Mouse (Mus musculus): ENCODE results near the gene 6030452D12Rik.
A peak's percentile ranks its signal among the peaks of the same experiment; 100 is the strongest.

Gene 6030452D12Rik

GRCm38 (mm10) chr8:106515946-106516479 is 15.7 kb downstream of the 6030452D12Rik start:
- DNase-seq (ENCODE audit: extremely low read depth, insufficient read length, low spot score), result no peak

- DNase-seq (ENCODE audit: extremely low read depth, insufficient read length, low spot score), result peak; percentile 66
Measured at GRCm38 (mm10) chr8:106516581-106516980, 16.3 kb downstream of the 6030452D12Rik start.

DNA sequence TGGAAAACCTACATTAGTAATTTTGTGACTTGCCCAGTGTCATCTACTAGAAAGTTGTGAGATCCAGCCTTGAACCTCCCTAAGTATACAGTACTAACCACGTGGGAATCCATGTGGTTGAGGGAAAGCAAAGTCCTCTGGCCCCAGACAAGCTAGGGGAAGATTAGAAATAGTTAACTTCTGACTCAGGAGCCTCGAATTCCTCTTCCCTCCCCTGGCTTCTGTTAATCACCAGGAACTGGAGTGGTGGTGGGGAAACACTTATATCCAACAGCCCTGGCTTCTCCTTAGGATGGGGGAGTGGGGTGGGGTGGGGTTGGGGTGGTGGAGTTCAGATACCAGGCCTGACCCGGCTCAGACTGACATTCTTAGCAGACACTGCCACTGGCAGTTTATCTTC is 18.4 kb downstream of the 6030452D12Rik start:
- DNase-seq (ENCODE audit: extremely low read depth, insufficient read length, low spot score), result peak; percentile 64

DNA sequence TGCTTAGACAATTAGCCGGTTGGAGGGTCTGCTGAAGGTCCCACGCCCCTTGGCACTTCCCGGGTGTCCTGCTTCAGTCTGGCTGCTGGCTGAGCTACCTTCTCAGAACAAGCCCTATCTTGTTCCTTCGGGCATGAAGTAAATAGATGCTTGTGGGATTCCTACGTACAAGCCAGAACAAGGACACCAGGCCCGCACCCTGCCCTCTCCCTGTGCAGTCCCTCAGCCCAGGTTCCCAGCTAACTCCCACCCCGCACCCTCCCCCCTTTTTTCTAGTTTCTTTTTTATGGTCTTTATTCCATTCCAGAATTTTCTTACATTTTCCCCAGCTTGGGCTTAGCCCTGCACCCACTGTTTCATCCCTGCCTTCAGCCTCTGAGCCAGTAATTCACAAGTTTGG is 20.3 kb downstream of the 6030452D12Rik start:
- DNase-seq (ENCODE audit: extremely low read depth, insufficient read length, low spot score), result no peak

DNA sequence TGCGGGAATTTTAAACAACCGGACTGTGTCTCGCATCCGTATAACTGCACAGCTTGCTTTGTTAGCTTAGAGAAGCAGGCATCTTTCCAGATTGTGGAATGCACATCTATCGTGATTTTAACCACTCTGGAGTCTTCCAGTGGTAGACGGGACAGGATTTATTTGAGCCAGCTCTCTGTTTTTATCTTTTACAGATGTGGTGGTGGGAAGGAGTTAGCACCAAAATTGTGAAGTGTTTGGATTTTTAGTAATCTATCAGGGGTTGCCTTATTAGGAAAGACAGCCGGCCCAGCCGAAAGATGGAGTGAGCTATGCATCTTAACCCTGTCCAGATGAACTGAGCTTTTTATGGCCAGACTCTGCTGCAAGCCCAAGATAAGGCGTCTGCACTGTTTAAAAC is 21.5 kb downstream of the 6030452D12Rik start:
- no peak for DNase-seq (ENCODE audit: extremely low read depth, insufficient read length, low spot score)

DNA sequence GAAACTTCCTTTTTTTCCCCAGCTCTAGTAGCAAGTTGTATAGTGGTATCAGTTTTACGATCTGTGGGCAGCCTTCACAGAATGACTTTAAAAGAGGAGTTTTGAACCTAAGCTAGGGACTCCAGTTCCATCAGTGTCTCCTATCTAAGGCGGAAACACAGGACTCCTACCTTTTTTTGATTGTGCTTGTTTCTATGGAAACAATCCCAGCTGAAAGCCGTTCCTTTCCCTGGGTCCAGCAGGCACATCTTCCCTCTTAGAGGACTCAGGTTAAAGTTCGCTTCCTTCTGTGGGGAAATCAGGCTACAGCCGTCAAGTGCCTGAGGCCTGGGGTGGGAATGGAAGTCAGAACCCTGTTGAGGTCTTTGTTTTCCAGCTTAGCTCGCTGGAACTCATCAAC is 26.4 kb downstream of the 6030452D12Rik start:
- no peak for DNase-seq (ENCODE audit: extremely low read depth, insufficient read length, low spot score)

GRCm38 (mm10) chr8:106527241-106528036 is 27.1 kb downstream of the 6030452D12Rik start:
- no peak for DNase-seq (ENCODE audit: extremely low read depth, insufficient read length, low spot score)

DNA sequence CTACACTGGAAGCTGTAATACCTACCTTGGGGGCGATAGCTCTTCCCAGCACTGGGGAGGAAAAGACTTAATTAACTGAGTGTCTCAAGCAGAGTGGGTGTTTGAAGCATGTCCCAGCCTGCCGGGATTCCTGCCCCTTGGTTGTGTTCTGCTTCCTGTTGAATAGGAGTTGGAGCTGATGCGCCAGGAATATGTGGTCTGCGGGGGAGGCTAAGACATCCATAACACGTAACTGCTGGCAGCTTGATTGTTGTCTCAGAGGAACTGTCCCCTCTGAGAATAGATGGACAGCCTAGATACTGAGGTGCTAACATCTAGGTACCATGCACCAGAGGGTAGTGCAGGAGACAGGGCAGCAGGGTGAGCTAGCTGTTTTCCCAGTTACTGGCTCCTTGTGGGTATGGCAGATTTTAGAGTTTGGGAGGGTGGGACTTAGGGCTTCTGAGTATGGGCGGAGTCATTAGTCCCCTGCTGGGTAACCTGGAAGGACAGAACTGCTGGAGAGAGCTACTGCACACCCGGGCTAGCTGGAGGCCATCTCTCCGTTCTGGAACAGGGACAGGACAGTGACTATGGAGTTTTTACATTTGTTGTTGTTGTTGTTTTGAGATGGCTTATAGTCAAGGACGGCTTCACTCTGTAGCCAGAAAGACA is 28.4 kb downstream of the 6030452D12Rik start:
- no peak for DNase-seq (ENCODE audit: extremely low read depth, insufficient read length, low spot score)

DNA sequence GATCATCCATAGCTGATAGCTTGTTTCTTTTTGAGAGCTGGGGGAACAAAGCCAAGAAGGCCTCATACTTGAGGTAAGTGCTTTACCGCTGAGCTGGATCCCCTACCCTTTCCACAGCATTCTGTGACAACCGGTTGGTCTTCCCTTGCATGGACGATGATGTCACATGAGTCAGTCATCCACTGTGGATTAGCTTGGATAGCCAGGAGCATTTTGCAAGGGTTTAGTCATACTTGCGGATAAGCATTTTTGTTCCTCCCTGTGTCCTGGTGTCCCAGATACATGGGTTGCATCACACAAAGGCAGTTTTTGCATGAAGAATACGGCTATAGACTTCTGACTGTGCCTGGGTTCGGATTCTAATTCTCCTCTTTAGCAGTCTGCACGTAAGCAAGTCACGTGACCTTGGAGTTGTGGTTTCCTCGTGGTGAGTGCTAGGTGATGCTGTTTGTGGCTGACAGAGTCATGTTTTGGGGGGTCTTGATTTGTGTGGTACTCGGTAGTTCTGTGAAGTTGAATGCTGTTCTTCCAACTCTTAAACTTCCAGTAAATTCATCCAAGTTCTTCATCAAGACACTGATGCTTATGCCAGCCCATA is 29.7 kb downstream of the 6030452D12Rik start:
- DNase-seq (ENCODE audit: extremely low read depth, insufficient read length, low spot score), result peak; percentile 84

GRCm38 (mm10) chr8:106530566-106530965 is 30.2 kb downstream of the 6030452D12Rik start:
- DNase-seq (ENCODE audit: extremely low read depth, insufficient read length, low spot score), result no peak

- DNase-seq (ENCODE audit: extremely low read depth, insufficient read length, low spot score), result no peak
Measured at GRCm38 (mm10) chr8:106533709-106534108, 33.4 kb downstream of the 6030452D12Rik start.

DNA sequence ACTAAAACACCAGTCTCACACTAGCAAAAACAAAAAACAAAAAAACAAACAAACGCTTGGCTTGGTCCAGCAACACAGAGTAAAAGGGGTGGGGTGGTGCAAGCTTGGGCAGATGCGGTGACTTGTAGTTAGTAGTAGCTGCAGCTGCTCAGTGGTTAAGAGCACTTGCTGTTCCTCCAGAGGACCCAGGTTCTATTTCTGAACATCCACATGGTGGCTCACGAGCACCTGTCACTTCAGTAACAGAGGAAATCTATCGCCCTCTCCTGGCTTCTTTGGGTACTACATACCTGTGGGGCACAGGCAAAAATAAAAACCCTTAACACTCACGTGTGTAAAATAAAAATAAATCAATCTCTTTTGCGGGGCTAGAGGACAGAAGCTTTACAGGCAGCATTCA is 34.1 kb downstream of the 6030452D12Rik start:
- DNase-seq (ENCODE audit: extremely low read depth, insufficient read length, low spot score), result peak; percentile 58

- DNase-seq (ENCODE audit: extremely low read depth, insufficient read length, low spot score), result no peak
Measured at GRCm38 (mm10) chr8:106535448-106535847, 35.1 kb downstream of the 6030452D12Rik start.

DNA sequence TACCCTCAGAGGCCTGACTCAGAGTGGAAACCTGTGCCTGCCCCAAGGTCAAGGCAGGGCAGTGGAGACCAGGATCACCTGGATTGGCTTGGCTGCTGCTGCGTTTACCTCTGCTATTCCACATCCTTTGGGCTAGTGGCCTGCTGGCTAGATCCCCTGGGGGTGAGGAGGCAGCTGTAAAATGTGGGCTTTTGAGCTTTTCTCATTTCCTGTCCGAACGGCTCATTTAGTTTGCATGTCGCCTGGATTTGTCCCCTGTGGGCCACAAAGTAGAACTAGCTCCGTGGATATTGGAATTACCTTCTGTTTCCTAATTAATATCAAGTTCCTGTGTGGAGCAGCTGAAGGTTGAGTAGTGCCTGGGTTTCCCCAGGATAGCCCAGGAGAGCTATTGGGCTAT is 38.9 kb downstream of the 6030452D12Rik start:
- no peak for DNase-seq (ENCODE audit: extremely low read depth, insufficient read length, low spot score)

GRCm38 (mm10) chr8:106541002-106541401 is 40.7 kb downstream of the 6030452D12Rik start:
- DNase-seq (ENCODE audit: extremely low read depth, insufficient read length, low spot score), result no peak

DNA sequence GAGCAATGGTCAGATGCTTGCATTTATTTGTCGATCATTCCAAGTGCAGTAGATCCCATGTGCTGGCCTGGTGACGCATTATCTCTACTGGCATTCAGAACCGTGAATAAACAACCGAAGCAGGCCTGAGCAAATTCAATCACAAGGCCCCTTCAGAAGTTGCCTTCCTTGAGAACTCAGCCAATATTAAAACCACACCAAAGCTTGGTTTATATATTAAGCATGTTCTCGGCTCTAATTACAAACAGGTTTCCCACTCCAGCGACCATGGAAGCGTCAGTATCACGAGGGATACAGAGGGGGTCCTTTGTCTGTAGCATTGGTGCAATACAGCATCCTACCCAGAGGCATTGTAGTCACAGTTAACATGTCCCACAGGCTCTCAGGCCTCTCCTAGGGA is 42.7 kb downstream of the 6030452D12Rik start:
- no peak for DNase-seq (ENCODE audit: extremely low read depth, insufficient read length, low spot score)

DNA sequence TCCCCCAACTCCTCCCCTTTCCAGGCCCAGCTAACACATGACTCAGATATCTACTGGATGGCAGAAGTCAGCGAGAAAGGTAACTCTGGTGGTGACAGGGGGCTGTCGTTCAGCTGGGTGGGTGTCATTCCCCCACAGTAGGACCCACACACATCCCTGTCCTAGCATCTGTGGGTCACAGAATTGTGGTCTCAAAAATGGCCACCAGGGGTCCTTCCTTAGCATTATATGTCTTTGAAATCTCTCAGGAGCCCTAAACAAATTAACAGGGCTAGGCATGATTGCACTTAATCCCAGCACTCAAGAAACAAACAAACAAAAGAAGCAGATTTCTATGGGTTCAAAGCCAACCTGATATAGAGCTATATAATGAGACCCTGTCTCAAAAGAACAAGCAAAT is 44.8 kb downstream of the 6030452D12Rik start:
- DNase-seq (ENCODE audit: extremely low read depth, insufficient read length, low spot score), result no peak

GRCm38 (mm10) chr8:106546746-106547145 is 46.4 kb downstream of the 6030452D12Rik start:
- no peak for DNase-seq (ENCODE audit: extremely low read depth, insufficient read length, low spot score)

DNA sequence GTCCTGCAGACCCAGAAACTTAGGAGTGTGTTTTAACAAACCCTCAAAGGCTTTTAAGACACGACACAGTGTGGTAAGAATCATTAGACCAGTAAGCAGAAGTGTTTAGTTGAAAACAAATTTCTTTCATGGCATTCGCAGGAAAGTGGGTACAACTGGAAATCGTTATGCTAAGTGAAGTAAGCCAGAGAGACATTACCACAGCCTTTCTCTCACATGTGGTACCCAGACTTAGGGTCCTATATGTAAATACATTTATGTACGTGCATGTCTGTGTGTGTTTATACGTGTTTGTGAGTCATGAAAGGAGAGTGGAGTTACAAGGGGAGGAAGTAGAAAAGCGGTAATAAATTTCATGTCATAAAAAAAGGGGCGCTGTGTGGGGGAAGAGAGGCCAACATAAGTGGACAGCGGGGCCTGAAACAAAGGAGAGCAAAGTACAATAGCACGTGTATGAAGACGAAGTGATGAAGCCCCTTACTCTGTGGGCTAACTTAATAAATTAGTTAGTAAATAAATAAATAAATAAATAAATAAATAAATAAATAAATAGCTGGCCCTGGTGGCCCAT is 48.1 kb downstream of the 6030452D12Rik start:
- no peak for DNase-seq (ENCODE audit: extremely low read depth, insufficient read length, low spot score)

DNA sequence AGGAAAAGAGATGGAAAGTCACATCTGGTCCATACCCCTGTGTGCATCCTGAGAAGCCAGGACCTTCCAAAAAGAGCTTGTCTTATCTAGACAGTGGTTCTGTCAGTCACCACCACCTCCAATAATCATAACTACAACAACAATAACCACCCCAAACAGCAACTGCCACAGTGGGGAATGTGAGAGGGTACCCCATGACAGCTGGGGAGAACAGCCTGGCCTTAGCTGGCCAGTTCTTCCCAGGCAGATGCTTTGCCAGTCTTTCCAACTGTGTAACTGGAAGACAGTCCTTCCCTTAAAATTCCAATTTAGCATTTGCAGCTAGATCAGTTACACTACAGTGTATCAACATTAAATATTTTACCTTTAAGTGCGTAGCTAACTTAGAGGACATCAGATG is 50.6 kb downstream of the 6030452D12Rik start:
- DNase-seq (ENCODE audit: extremely low read depth, insufficient read length, low spot score), result no peak

GRCm38 (mm10) chr8:106554011-106554410 is 53.7 kb downstream of the 6030452D12Rik start:
- DNase-seq (ENCODE audit: extremely low read depth, insufficient read length, low spot score), result no peak
